Mouse (Mus musculus) 3T3-L1 (cell line): ENCODE data around the gene Maea.

Experiments
- DNase-seq: peaks from one replicate; pipeline ENCODE4 v3.0.0-alpha.2; 2015; ENCODE audit warnings: low read depth, low spot score

Maea gene

DNA sequence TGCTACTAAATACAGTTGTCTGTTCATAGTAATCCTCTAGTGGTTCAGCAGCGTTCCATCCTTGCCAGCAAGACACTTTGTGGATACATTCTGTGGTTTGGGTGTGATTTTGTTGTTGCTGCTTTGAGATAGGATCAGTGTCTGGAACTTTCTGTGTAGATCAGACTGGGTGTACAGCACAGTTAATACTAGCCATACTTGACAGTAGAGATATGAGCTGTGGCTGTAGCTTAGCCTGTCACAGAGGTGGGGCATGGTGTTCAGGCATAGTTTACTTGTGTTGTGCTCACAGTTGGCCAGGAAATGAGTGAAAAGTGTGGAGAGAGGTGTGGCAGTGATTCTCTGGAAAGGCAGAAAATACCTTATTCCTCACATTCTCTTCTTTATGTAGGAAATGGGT lies 22.2 kb downstream of the Maea start:
- no peak for DNase-seq

DNA sequence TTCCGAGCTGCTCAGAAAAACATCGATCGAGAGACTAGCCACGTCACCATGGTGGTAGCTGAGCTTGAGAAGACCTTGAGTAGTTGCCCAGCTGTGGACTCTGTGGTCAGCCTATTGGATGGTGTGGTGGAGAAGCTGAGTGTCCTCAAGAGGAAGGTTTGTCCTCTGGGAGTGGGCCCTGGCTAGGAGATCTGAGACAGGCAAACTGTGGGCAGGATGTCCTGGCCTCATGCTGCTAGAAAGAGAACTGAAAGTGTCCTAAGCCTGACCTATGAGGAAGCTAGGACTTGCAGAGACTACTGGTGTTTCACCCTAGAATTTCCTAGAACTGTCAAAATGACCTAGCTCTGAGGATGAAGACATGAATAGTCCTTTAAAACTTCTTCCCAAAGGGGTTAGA lies 23.2 kb downstream of the Maea start:
- no peak for DNase-seq

DNA sequence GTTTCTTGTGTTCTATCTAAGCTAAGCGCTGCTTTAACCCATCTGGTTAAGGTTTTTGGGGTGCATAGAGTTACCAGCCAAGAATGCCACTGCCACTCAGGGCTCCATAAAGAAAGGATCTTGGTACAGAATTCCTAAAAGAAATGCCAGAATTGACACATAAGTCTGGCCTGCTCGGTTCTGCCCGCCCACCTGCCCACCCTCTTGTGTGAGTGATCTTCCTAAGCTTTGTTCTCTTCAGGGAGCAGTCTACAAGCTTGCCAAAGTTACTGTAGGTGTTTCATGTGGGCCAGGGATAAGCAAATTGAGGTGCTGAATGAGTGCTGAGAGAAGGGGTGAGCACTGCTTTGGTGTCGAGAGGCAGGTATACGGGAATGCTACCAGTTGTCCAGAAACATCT lies 28.0 kb downstream of the Maea start:
- DNase-seq, result no peak

DNA sequence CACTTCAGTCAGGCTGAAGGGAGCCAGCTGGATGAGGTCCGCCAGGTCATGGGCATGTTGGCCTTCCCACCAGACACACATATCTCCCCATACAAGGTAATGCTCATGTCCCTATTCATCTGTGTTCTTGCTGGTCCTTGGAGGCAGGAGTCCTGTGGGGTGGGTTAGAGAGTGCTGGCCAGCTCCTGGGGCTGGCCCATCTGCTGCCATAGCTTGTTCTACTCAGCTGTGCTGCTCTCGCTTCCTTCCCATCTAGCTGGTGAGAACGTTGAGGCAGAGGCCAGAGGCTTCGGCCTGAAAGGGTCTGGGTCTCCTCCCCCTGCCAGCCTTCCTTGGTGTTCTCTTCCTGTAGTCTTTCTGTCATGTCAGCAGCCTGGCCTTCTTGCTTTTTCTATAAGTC lies 33.3 kb downstream of the Maea start:
- no peak for DNase-seq

DNA sequence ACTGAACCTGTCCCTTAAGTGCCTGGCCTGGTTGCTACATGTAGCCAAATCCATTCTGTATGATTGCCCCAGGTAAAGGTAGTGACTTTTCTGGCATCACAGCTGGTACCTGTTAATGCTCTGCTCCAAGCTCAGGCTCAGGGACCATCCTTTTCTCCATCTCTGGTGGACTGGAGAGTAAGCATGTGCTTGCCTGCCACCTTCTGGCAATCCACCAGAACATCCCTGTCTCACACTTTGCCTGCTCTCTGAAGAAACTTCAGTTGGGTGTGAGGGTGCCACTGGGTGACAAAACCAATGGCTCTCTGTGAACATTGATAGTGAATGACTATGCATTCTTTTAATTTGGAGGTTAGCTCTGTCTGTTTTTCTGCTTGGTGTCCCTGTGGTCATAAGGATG lies 35.8 kb downstream of the Maea start:
- DNase-seq, result peak; percentile 63

DNA sequence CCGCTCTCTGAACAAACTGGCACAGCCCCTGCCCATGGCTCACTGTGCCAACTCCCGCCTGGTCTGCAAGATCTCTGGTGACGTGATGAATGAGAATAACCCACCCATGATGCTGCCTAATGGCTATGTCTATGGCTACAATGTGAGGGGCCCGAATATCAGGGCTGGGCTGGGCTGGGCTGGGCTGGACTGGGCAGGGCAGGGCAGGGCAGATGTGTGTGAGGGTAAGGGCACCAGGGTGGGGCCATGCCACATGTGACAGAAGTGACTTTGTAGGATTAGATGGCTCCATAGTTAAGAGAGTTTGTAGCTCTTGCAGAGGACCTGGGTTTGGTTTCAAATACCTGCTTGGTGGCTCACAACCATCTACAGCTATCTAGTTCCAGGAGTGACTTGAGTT lies 36.4 kb downstream of the Maea start:
- DNase-seq, result no peak

DNA sequence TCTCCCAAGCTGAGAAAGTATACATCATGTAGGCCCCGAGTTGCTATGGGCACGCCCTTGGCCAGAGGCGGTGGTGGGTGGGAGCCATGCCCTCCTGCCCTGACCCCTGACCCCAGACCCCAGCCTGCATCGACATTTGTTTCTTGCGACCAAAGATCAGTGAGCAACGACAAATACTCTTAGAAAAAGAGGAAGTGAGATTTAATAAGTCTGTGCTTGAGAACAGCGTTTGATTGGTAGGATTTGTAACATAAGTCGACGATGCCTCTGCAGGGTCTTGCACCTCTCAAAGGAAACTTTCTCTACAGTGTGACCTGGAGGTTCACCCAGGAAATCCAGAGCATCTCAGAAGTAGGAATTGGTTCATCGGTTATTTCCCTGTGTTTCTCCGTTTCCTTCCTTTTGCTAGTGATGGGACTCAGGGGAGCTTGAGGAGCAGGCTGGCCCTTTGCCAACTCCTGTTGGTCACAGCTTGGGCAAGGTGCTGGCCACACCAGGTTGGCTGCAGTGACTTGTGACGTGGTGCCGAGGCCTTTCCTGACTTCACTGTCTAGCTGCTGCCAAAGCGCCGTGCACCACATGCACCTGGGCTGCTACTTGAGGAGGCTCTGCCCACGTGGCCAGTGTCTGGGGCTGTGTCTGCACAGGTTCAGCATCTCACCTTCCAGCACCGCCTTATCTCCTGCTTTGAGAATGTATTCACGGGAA lies 37.2 kb downstream of the Maea start:
- DNase-seq, result no peak

DNA sequence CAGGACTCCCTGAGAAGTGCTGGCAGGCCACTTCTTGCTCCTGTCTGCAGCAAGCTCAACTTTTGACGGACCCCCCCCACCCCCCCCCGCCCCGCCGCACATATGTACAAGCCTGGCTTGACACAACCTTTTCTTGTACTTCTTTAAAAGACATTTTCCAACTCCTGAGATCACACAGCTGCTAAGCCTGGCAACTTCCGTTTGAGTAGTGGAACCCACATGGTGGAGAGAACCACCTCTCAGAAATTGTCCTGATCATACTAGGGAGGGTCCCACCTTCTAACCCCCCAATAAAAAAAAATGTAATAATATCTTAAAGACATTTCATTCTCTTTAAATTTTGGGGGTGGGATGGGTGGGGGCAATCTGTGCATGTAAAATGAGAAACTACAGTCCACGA lies 41.9 kb downstream of the Maea start:
- no peak for DNase-seq

DNA sequence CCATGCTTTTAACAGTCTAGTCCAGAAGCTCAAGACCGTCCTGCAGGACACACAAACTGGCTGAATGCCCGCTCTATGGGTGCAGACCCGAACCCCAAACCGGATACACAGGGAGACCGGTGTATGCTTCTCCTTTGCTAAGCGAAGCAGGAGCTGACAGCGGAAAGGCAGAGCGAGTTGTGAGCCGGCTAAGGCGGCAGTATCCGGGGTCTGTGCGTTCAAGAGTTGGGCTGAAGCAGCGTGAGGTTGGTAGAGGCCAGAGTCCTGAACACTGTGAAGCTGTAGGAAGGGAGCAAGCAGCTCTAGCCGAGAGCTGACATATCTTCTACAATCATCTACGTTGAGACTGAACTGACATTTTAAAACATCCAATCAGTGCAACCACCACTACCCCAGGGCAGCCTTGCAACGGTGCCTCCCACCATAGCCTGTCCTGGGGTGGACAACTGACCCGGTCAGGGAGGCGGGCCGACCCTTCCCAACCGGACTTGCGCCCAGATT lies 42.5 kb downstream of the Maea start:
- DNase-seq, result no peak

DNA sequence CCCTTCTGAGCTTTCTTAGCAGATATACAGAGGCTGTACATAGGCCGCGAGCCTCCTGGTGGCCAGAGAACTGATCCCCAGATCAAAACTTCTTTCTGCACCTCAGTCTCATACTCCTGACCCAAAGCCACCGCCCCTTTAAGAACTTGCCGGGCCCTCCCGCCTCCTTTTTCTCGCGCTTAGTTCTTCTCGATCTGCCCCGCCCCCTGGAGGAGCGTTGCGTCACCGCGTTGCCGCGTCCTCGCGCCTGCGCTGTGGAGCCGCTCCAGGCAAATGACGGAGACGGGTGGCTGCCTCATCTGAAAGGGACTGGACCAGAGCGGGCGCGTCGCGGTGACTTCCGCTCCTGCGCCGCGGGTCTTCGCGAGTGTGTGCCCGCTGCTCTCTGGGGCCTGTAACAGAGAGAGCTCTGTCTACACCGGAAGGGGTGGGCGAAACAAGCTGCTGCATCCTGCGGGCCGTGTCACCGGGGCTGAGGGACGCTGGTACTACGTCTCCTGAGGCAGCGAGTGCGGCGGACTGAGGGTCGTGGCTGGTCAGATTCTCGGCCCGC lies 43.1 kb downstream of the Maea start, which contains the start of gene Uvssa:
Gene Uvssa (plus strand): TSS at position 248 of the 553 bp plus-strand sequence.
- DNase-seq, result peak; percentile 100

DNA sequence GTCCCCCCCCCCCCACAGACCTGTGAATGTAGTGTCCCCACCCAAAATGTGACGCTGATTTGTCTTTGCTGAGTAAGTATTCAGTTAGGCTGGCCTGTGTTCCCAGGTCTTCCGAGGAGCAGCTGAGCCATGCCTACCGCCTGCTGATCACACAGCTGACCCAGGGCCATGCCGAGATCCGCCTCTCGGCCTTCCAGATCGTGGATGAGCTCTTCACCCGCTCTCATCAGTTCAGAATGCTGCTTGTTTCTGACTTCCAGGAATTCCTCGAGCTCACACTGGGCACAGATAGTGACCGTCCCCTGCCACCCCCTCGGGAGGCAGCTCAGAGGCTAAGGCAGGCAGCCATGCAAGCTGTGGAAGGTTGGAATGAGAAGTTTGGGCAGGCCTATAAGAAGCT lies 52.2 kb downstream of the Maea start:
- DNase-seq, result no peak

DNA sequence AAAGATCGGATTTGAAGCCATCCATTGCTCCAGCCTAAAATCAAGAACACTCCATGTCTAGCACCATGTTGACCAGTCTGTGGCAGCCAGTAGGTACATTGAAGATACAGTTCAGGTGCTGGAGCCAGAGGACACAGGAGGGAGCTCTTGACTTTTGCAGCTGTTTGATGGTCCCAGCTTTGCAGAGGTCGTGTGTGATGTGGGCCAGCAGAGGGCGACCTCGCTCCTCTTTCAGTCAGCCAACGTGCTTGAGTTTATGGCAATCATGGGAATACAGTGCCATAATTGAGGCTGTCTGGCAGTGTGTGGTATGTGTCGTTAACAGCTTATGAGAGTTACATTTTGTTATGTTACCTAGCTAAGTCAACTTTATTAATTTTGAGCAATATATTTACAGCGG lies 58.5 kb downstream of the Maea start:
- peak; percentile 89 for DNase-seq

DNA sequence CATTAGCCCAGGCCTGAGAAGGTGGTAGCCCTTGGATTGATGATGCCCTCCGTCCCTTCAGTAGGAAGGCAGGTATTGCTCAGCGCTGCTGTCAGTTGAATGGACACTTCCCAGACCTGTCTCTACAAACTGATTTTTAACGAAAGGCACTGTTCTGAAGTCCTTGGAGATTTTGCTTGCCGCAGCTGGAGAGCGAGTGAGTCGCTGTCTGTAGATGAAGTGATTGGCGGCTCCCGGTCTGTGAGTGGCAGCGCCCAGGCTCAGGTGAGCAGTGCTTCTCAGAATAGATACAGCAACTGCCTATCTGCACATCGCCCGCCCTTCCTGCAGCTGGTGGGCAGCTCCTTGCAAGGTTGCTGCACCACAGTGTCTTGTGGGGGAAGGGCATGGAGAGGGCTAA lies 60.4 kb downstream of the Maea start:
- DNase-seq, result no peak

DNA sequence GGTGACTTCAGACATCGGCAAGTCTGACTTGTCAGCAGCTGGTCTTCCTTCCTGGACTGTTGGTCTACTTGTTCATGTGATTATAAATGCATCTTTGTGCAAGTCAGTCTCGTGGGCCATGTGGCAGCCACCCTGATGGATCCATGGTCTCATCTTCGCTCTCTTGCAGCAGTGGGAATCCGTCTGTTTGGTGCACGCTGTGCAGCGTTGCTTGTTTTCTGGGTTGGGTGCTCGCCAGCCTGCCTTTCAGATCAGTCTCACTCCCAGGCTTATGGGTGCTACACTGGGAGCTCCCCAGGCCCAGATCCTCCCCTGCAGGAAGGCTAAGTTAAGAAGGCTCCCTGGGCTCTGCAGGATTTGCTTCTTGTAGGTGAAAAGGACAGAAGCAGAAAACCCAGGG lies 61.5 kb downstream of the Maea start:
- no peak for DNase-seq

DNA sequence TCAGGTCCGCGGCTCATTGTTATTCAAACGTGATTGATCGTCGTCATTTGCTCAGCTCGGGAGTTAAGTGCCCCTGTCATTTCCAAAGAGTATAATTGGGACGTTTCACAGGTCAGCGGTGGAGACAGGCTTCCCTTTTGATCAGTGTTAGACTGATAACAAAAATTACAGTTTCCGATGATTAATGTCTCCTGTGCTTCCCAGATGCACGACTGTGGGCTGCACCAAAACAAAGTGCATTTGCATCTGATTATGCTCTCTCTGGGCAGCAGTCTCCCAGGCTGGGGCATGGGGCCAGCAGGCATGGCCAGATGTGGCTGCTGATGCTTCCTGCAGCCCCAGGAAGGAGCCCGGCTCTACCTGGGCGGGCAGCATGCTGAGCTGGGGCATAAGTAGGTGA lies 65.5 kb downstream of the Maea start:
- DNase-seq, result no peak

DNA sequence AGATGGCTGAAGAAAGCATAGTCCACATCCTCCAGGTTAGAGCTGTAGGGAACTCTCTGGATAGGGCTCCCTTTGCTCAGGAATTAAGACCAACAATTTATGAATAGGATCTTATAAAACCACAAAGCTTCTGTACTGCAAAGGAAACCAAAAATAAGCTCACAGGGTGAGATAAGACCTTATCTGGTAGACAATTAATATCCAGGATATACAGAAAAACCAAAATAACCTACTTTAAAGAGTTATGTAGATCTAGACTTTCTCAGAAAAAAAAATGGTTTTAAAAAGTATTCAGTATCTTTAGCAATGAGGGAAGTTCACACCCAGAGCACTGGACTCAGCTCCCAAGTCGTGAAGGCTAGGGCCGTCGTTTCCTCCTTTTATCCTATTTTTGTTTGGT lies 85.0 kb downstream of the Maea start:
- no peak for DNase-seq
